ENCODE assay signal across 8 mouse cellular contexts in the genomic region with DNA sequence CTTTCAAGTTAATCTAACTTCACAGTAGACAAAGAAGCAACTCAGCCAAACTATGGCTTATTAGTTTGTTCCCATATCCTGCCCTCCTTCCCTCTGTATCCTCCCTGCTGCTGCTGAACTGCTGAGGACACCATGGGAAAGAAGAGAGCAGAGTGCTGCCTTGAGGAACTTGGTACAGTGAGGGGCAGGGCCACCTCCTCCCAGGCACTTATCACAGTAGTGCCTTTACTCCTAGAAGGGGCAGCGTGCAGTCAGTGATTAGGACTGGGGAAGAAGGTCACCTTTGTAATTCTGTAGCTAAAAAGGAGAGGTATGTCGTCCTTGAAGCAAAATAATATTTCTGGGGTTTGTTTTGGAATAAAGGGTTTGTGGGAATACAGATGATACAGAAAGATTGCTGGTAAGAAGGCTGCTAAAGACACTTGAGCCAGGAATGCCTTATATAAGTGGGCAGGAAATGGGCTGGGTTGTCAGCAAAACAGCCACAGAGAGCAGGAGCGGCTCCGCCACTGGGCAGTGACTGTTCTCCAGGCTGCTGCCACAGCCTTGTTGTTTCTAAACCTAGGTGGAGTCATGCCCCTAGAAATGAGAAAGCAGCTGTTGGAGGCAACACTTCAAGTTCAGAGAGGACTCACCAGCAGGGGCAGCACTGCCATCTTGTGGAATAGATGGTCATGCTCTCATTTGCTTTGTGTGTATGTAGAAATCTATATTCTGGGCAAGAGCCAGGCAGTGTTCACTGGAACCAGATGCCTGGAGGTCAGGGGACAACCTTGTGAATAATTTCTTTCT. TPM values are rescaled to one million over a fixed set of nuclear protein-coding genes. Genes with fewer than 3 reads are reported as not detected.
DNase-seq lines count a peak whose midpoint lies in the region; ATAC-seq and TF ChIP-seq lines count a peak whose summit lies in the region.

No protein-coding gene starts in this region.

- H3K27me3 ChIP-seq in C2C12 (ENCODE audit: control insufficient read depth, insufficient read depth, insufficient read length): no peaks in the 10 kb centered on the region
- H3K27me3 ChIP-seq in heart, embryonic 11.5 days (ENCODE audit: control insufficient read depth, insufficient read depth, low read length): no peaks in the 10 kb centered on the region
- no peaks in the 10 kb centered on the region for H3K27me3 ChIP-seq in kidney, embryonic 15.5 days
- H3K27me3 ChIP-seq in limb, embryonic 15.5 days: no peaks in the 10 kb centered on the region
- H3K27me3 ChIP-seq in midbrain, postnatal 0 days (ENCODE audit: insufficient read depth, low read length): no peaks in the 10 kb centered on the region

- DNase-seq in brain, adult 2 months (ENCODE audit: low read depth, low spot score): peak; percentile 95
- peak; percentile 92 for DNase-seq in midbrain, postnatal 0 days (ENCODE audit: low spot score)
- peak; percentile 50 to 68 for DNase-seq in spleen, postnatal 14 days (ENCODE audit: low spot score in 2 of 2)

- peaks cover 49% of the 10 kb centered on the region for H3K36me3 ChIP-seq in C2C12 (ENCODE audit: control insufficient read depth, insufficient read depth)
- peaks cover 8% of the 10 kb centered on the region for H3K36me3 ChIP-seq in heart, embryonic 11.5 days (ENCODE audit: control insufficient read depth, insufficient read depth, low read length)
- peaks cover 67% of the 10 kb centered on the region for H3K36me3 ChIP-seq in kidney, embryonic 15.5 days
- H3K36me3 ChIP-seq in limb, embryonic 15.5 days: peaks cover 42% of the 10 kb centered on the region
- peaks cover 9% of the 10 kb centered on the region for H3K36me3 ChIP-seq in midbrain, postnatal 0 days (ENCODE audit: insufficient read depth, low read length)

- peak; percentile 73 for ATAC-seq in erythroid progenitor cell, adult 5-6 weeks (replicated peaks; ENCODE audit: low FRiP score, poor library complexity, severe bottlenecking)
- no peak for ATAC-seq in heart, embryonic 11.5 days (replicated peaks; ENCODE audit: insufficient number of reproducible peaks, low FRiP score, low TSS enrichment)
- ATAC-seq in kidney, embryonic 15.5 days (replicated peaks; ENCODE audit: low FRiP score): peak; percentile 76
- no peak for ATAC-seq in limb, embryonic 15.5 days (ENCODE audit: insufficient number of reproducible peaks, low FRiP score, low TSS enrichment, low read depth)
- ATAC-seq in midbrain, postnatal 0 days (ENCODE audit: low FRiP score): no peak

- no peak overlapping the region for H3K4me2 ChIP-seq in heart, embryonic 11.5 days
- H3K4me2 ChIP-seq in kidney, embryonic 15.5 days: no peak overlapping the region
- no peak overlapping the region for H3K4me2 ChIP-seq in limb, embryonic 15.5 days
- no peak overlapping the region for H3K4me2 ChIP-seq in midbrain, postnatal 0 days (ENCODE audit: low read depth, low read length, poor library complexity, severe bottlenecking)

- H3K79me2 ChIP-seq in C2C12 (ENCODE audit: control insufficient read depth, insufficient read depth): peaks cover 28% of the 10 kb centered on the region

- H3K4me1 ChIP-seq in heart, embryonic 11.5 days (ENCODE audit: control insufficient read depth, insufficient read depth, low read length): peaks cover 6% of the 10 kb centered on the region
- H3K4me1 ChIP-seq in kidney, embryonic 15.5 days: 0 out of 2 replicates have a peak, but pooled peaks cover 5% of the 10 kb centered on the region
- no peaks in the 10 kb centered on the region for H3K4me1 ChIP-seq in limb, embryonic 15.5 days
- no peaks in the 10 kb centered on the region for H3K4me1 ChIP-seq in midbrain, postnatal 0 days (ENCODE audit: insufficient read depth, low read length)

- H3ac ChIP-seq in C2C12 (ENCODE audit: control insufficient read depth, insufficient read length, low read depth): peak overlapping the region; percentile 34

- no peaks in the 10 kb centered on the region for H3K9me3 ChIP-seq in heart, embryonic 11.5 days (replicated peaks; ENCODE audit: control insufficient read depth, low read length)
- no peaks in the 10 kb centered on the region for H3K9me3 ChIP-seq in kidney, embryonic 15.5 days (replicated peaks)
- H3K9me3 ChIP-seq in limb, embryonic 15.5 days: no peaks in the 10 kb centered on the region
- no peaks in the 10 kb centered on the region for H3K9me3 ChIP-seq in midbrain, postnatal 0 days (ENCODE audit: low read length)

- H3K79me3 ChIP-seq in C2C12 (ENCODE audit: low read depth): peaks cover 2% of the 10 kb centered on the region

- no peak overlapping the region for H3K4me3 ChIP-seq in C2C12 (ENCODE audit: insufficient read depth, poor library complexity, severe bottlenecking)
- no peak overlapping the region for H3K4me3 ChIP-seq in heart, embryonic 11.5 days (ENCODE audit: low read depth, low read length)
- H3K4me3 ChIP-seq in kidney, embryonic 15.5 days (replicated peaks): no peak overlapping the region
- no peak overlapping the region for H3K4me3 ChIP-seq in limb, embryonic 15.5 days
- no peak overlapping the region for H3K4me3 ChIP-seq in midbrain, postnatal 0 days (ENCODE audit: low read depth, low read length)

- peak overlapping the region; percentile 57 for H3K27ac ChIP-seq in heart, embryonic 11.5 days (ENCODE audit: low read depth, low read length)
- peak overlapping the region; percentile 45 for H3K27ac ChIP-seq in kidney, embryonic 15.5 days
- H3K27ac ChIP-seq in limb, embryonic 15.5 days: peak overlapping the region; percentile 43
- no peak overlapping the region; the same call in 1 of the 2 replicates for H3K27ac ChIP-seq in midbrain, postnatal 0 days (ENCODE audit: low read depth, low read length)

- TF ChIP-seq CTCF in C2C12 (IDR thresholded peaks at IDR 0.05; ENCODE audit: control insufficient read depth, insufficient read depth, insufficient read length): peak; percentile 39
- peak; percentile 96 for TF ChIP-seq CTCF in midbrain, postnatal 0 days (IDR thresholded peaks at IDR 0.05)

- H3K9ac ChIP-seq in heart, embryonic 11.5 days (ENCODE audit: low read depth, low read length): no peak overlapping the region
- no peak overlapping the region for H3K9ac ChIP-seq in kidney, embryonic 15.5 days
- H3K9ac ChIP-seq in limb, embryonic 15.5 days: no peak overlapping the region
- no peak overlapping the region for H3K9ac ChIP-seq in midbrain, postnatal 0 days (replicated peaks; ENCODE audit: low read length, poor library complexity, severe bottlenecking)

- 19% methylated on average over 4 of the region's 4 CpGs for WGBS in heart, embryonic 11.5 days (ENCODE audit: insufficient replicate concordance)
- 52% methylated on average over 4 of the region's 4 CpGs for WGBS in kidney, embryonic 15.5 days
- WGBS in limb, embryonic 15.5 days: 39% methylated on average over 4 of the region's 4 CpGs
- WGBS in midbrain, postnatal 0 days: 61% methylated on average over 4 of the region's 4 CpGs

TF ChIP-seq in C2C12, 6 proteins besides CTCF, POLR2A, EP300 and RAD21:
- TF ChIP-seq MAX (IDR thresholded peaks at IDR 0.05) (peak; percentile 67), FOSL1 (IDR thresholded peaks at IDR 0.05; ENCODE audit: insufficient read depth, low read length, poor library complexity, severe bottlenecking) (no peak), MYOD1 (IDR thresholded peaks at IDR 0.05; ENCODE audit: control insufficient read depth, insufficient read length, low read depth) (peak; percentile 87), USF1 (IDR thresholded peaks at IDR 0.05; ENCODE audit: low read depth) (no peak), CEBPB (IDR thresholded peaks at IDR 0.05; ENCODE audit: low read depth) (no peak), MYOG (IDR thresholded peaks at IDR 0.05; ENCODE audit: control insufficient read depth, extremely low read depth, insufficient read length) (no peak)

RNA-seq across cellular contexts. Expression of gene Cnbd2, which starts 33.7 kb away (rescaled TPM):
- 1.7 TPM for polyA plus RNA-seq in C2C12 (2012; fragmentation: generic; extraction: Trizol)
- 5.4 TPM in 1 of 2 replicates, not detected in the other for total RNA-seq in erythroid progenitor cell, adult 5-6 weeks (2015; ENCODE audit: low replicate concordance)
- 3.1 TPM in 1 of 2 replicates, not detected in the other for total RNA-seq in erythroid progenitor cell, adult 5-6 weeks (2017; ENCODE audit: low replicate concordance)
- polyA plus RNA-seq in heart, embryonic 11.5 days (2014; fragmentation: Nextera tagmentation; extraction: Ambion mirVana): 2.2 and 2.3 TPM in 2 replicates
- polyA plus RNA-seq in kidney, embryonic 15.5 days (2015; fragmentation: Nextera tagmentation; extraction: Ambion mirVana): 6.3 TPM in 2 replicates
- 3.8 and 3.9 TPM in 2 replicates for polyA plus RNA-seq in limb, embryonic 15.5 days (2015; fragmentation: Nextera tagmentation; extraction: Ambion mirVana)
- total RNA-seq in midbrain, postnatal 0 days (2014; rRNA removed): 3.2 and 3.3 TPM in 2 replicates
- 8.9 and 10.0 TPM in 2 replicates for polyA plus RNA-seq in midbrain, postnatal 0 days (2015; fragmentation: Nextera tagmentation; extraction: Ambion mirVana)

RNA-seq across cellular contexts. Expression of gene Scand1, which starts 34.1 kb away (rescaled TPM):
- polyA plus RNA-seq in C2C12 (2012; fragmentation: generic; extraction: Trizol): 140 TPM
- total RNA-seq in erythroid progenitor cell, adult 5-6 weeks (2015; ENCODE audit: low replicate concordance): 3.8 TPM in 1 of 2 replicates, not detected in the other
- 1.4 and 2.8 TPM in 2 replicates for total RNA-seq in erythroid progenitor cell, adult 5-6 weeks (2017; ENCODE audit: low replicate concordance)
- 50.6 and 59.0 TPM in 2 replicates for polyA plus RNA-seq in heart, embryonic 11.5 days (2014; fragmentation: Nextera tagmentation; extraction: Ambion mirVana)
- polyA plus RNA-seq in kidney, embryonic 15.5 days (2015; fragmentation: Nextera tagmentation; extraction: Ambion mirVana): 68.7 and 71.1 TPM in 2 replicates
- 56.0 and 68.1 TPM in 2 replicates for polyA plus RNA-seq in limb, embryonic 15.5 days (2015; fragmentation: Nextera tagmentation; extraction: Ambion mirVana)
- 268 and 307 TPM in 2 replicates for total RNA-seq in midbrain, postnatal 0 days (2014; rRNA removed)
- 132 and 145 TPM in 2 replicates for polyA plus RNA-seq in midbrain, postnatal 0 days (2015; fragmentation: Nextera tagmentation; extraction: Ambion mirVana)

Comparison
In these comparisons a context has a peak if more than half of its experiments do, and no peak if none do; other contexts are left out.
1. ATAC-seq: peak in erythroid progenitor cell, adult 5-6 weeks (single experiment) and kidney, embryonic 15.5 days (single experiment); none in heart, embryonic 11.5 days (single experiment), limb, embryonic 15.5 days (single experiment) and midbrain, postnatal 0 days (single experiment).
2. Peak in every context shown above with its lines, with median percentiles within 50 percentile points of each other: DNase-seq.